Mouse (Mus musculus) cortical plate, adult 2 months (tissue): ENCODE data around the gene Gpr150. TPM values are rescaled to one million over a fixed set of nuclear protein-coding genes. Genes with fewer than 3 reads are reported as not detected.

Experiments used
- H3K27ac ChIP-seq: fragments of 200-500 bp; 2 replicates; pipeline ENCODE4 v1.5.1; 2012; ENCODE audit warnings: low read length, control low read depth, inconsistent platforms; ENCODE audit not compliant: insufficient read depth
- H3K4me1 ChIP-seq: fragments of 200-500 bp; 2 replicates; pipeline ENCODE4 v1.6.1; 2011; ENCODE audit warnings: low read length; ENCODE audit not compliant: control insufficient read depth, insufficient read depth
- H3K4me3 ChIP-seq: fragments of 200-500 bp; 2 replicates; pipeline ENCODE4 v1.5.1; 2011; ENCODE audit warnings: mild to moderate bottlenecking, low read length, control low read depth; ENCODE audit not compliant: insufficient read depth
- CTCF ChIP-seq: fragments of 200-500 bp; IDR thresholded peaks from 2 replicates; pipeline ENCODE4 v1.5.1; 2011; ENCODE audit warnings: mild to moderate bottlenecking, control low read depth, low read length; ENCODE audit not compliant: insufficient read depth; ENCODE audit errors: extremely low read depth
- POLR2A ChIP-seq: fragments of 200-500 bp; IDR thresholded peaks from 2 replicates; pipeline ENCODE4 v1.6.1; 2011; ENCODE audit warnings: mild to moderate bottlenecking, low read length, control low read depth; ENCODE audit not compliant: insufficient read depth; ENCODE audit errors: extremely low read depth
- polyA plus RNA-seq: library from polyadenylated mRNA; depleted of rRNA; stranded (reverse); fragments of >200 nt; gene quantifications from 2 replicates; pipeline ENCODE4 v1.2.3, GENCODE M21; 2012; rRNA removed

Gpr150 gene
- polyA plus RNA-seq, 1 experiment = 6.0 TPM

- Histone ChIP-seq H3K4me1 (no peaks in the 10 kb centered on the region), H3K27ac (no peak overlapping the region), H3K4me3 (peak overlapping the region; percentile 69)
- TF ChIP-seq POLR2A (no peak), CTCF (no peak)
These were observed 39.3 kb downstream of the Gpr150 start for GRCm38 (mm10) chr13:76017465-76017864.

- TF ChIP-seq POLR2A (no peak), CTCF (no peak)
- Histone ChIP-seq H3K4me1 (no peaks in the 10 kb centered on the region), H3K4me3 (no peak overlapping the region), H3K27ac (no peak overlapping the region)
These were observed 42.3 kb downstream of the Gpr150 start for GRCm38 (mm10) chr13:76014511-76014910.

Other genes with a start within 250 kb of the Gpr150 start
- gene Glrx, start 217.1 kb downstream of the Gpr150 start, polyA plus RNA-seq = 69.9 and 77.0 TPM in 2 replicates
- gene Rhobtb3, start 113.1 kb downstream of the Gpr150 start, polyA plus RNA-seq = 11.1 and 13.0 TPM in 2 replicates
- gene Spata9, start 89.8 kb downstream of the Gpr150 start, polyA plus RNA-seq = 0.23 and 0.26 TPM in 2 replicates
- 13.8 and 15.6 TPM in 2 replicates for gene Rfesd, start 38.3 kb downstream of the Gpr150 start, polyA plus RNA-seq
- gene Arsk, start 41.7 kb upstream of the Gpr150 start, polyA plus RNA-seq = 5.0 and 5.4 TPM in 2 replicates
- 12.9 and 13.9 TPM in 2 replicates for gene Ttc37, start 41.7 kb upstream of the Gpr150 start, polyA plus RNA-seq
- gene Fam81b, start 248.1 kb upstream of the Gpr150 start, polyA plus RNA-seq = 0.04 and 0.17 TPM in 2 replicates